Mouse (Mus musculus): Measurements from ENCODE around the gene Ccdc71. TPM values are rescaled to one million over a fixed set of nuclear protein-coding genes. Genes with fewer than 3 reads are reported as not detected.

Gene Ccdc71
- polyA plus RNA-seq, 2 experiments: 29.2 to 45.4 TPM

DNA sequence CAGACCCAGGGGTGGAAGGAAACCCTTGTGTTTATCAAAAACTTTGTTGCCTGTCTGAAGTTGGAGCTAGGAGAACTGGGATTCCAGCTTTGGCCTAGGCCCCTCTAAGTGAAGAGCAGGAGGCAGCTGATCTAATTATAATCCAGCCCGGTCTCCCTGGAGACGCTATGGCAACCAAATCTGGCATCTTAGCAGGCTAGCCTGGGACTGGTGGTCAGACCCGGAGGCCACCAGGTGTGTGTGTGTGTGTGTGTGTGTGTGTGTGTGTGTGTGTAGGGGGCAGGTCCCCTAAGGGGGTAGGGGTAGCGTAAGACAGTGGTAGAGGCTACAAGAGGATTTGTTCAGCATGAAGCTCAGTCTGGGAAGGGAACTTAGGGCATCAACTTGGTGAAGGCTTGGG, 10.5 kb upstream of the Ccdc71 start:
- DNase-seq (ENCODE audit: low spot score): no peak
- Histone ChIP-seq H3K4me3 (replicated peaks; ENCODE audit: low read length) (peak overlapping the region; percentile 61; the same call in 1 of the 2 replicates), H3K27ac (replicated peaks; ENCODE audit: low read depth, low read length) (no peak overlapping the region; the same call in 1 of the 2 replicates), H3K9me3 (ENCODE audit: control insufficient read depth, low read length) (no peaks in the 10 kb centered on the region), H3K4me1 (ENCODE audit: control insufficient read depth, insufficient read depth, low read length) (peaks cover 33% of the 10 kb centered on the region), H3K36me3 (ENCODE audit: control insufficient read depth, insufficient read depth, low read length) (peaks cover 18% of the 10 kb centered on the region), H3K9ac (ENCODE audit: low read depth, low read length, severe bottlenecking) (no peak overlapping the region), H3K4me2 (replicated peaks; ENCODE audit: low read depth, low read length, severe bottlenecking) (peak overlapping the region; percentile 76), H3K27me3 (ENCODE audit: control insufficient read depth, insufficient read depth, low read length) (no peaks in the 10 kb centered on the region)
- TF ChIP-seq POLR2A (IDR thresholded peaks at IDR 0.05; ENCODE audit: borderline replicate concordance, extremely low read depth, insufficient read depth, insufficient read length): no peak
- WGBS: 47% methylated on average over 4 of the region's 4 CpGs
- ATAC-seq (ENCODE audit: low FRiP score, low read depth): no peak

DNA sequence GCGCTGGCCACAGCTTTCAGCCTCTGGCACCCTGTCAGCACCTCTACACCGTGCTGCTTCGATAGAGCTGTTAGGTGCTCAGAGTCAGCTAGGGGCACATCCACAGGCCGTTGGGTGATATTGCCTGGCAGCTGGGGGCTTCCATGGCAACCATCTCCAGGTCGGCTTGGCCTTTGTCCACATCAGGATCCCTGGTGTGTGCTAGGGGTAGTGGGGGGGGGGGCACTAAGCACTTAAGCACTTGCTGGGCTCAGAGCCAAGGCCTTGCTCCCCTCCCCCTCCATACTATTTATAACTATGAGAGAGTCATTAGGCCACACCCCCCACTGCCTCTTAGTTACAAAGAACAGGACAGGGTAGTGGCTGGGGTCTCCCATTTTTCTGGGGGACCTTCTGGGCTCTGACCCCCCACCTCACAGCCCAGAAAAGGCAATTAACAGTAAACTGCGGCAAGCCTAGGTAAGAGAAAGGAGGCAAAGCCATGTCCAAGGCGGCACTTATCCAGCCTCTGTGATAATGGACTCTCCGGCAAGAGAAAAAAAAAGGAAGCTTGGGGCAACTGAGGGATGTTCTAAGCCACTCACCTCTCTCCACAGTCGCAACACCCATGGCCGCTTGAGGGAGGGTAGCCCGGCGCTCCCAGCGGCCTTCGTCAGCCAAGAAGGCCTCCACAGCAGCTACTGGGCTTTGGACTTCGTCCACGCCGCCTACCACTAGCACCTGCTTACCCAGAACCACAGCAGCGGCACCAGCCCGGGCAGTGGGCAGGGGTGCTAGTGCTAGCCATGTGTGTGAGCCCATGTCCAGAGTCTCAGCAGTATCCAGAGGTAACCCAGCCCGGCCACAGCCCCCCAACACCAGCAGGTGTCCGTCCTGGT, 9.8 kb upstream of the Ccdc71 start:
- peaks cover 18% of the 10 kb centered on the region for H3K36me3 ChIP-seq (ENCODE audit: control insufficient read depth, insufficient read depth, low read length)

DNA sequence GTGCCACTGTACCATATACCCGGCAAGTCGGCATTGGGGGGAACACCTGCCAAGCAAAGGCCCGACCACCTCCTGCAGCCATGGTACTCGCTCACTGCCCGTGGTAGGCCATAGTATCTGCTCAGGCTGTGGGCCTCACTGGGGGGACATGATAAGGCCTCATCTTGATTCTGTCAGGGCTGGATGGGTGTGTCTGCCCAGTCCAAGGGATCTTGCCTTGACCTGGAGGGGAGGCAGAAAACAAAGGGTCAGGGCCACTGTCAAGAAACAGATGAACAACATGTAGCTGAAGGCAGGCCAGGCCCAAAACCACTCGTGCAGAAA, 9.2 kb upstream of the Ccdc71 start:
- Histone ChIP-seq H3K9me3 (ENCODE audit: control insufficient read depth, low read length) (no peaks in the 10 kb centered on the region), H3K4me3 (replicated peaks; ENCODE audit: low read length) (peak overlapping the region; percentile 61), H3K4me2 (replicated peaks; ENCODE audit: low read depth, low read length, severe bottlenecking) (peak overlapping the region; percentile 76), H3K4me1 (ENCODE audit: control insufficient read depth, insufficient read depth, low read length) (peaks cover 33% of the 10 kb centered on the region), H3K36me3 (ENCODE audit: control insufficient read depth, insufficient read depth, low read length) (peaks cover 18% of the 10 kb centered on the region), H3K9ac (ENCODE audit: low read depth, low read length, severe bottlenecking) (0 out of 2 replicates have a peak overlapping the region, but pooled peaks have one; percentile 65), H3K27ac (replicated peaks; ENCODE audit: low read depth, low read length) (no peak overlapping the region), H3K27me3 (ENCODE audit: control insufficient read depth, insufficient read depth, low read length) (no peaks in the 10 kb centered on the region)
- WGBS: 80% methylated on average over 6 of the region's 6 CpGs
- DNase-seq (ENCODE audit: low spot score) (no peak), ATAC-seq (ENCODE audit: low FRiP score, low read depth) (no peak)
- TF ChIP-seq POLR2A (IDR thresholded peaks at IDR 0.05; ENCODE audit: borderline replicate concordance, extremely low read depth, insufficient read depth, insufficient read length): no peak

More for the DNA sequence above, 9.8 kb upstream of the Ccdc71 start:
- TF ChIP-seq POLR2A (IDR thresholded peaks at IDR 0.05; ENCODE audit: borderline replicate concordance, extremely low read depth, insufficient read depth, insufficient read length): no peak
- Histone ChIP-seq H3K9me3 (ENCODE audit: control insufficient read depth, low read length) (no peaks in the 10 kb centered on the region), H3K27me3 (ENCODE audit: control insufficient read depth, insufficient read depth, low read length) (no peaks in the 10 kb centered on the region), H3K4me1 (ENCODE audit: control insufficient read depth, insufficient read depth, low read length) (peaks cover 33% of the 10 kb centered on the region), H3K4me3 (replicated peaks; ENCODE audit: low read length) (peak overlapping the region; percentile 61), H3K9ac (ENCODE audit: low read depth, low read length, severe bottlenecking) (0 out of 2 replicates have a peak overlapping the region, but pooled peaks have one; percentile 14), H3K4me2 (replicated peaks; ENCODE audit: low read depth, low read length, severe bottlenecking) (peak overlapping the region; percentile 76), H3K27ac (replicated peaks; ENCODE audit: low read depth, low read length) (peak overlapping the region; percentile 21)
- DNase-seq (ENCODE audit: low spot score) (peak; percentile 84), ATAC-seq (ENCODE audit: low FRiP score, low read depth) (peak; percentile 23)
- 63% methylated on average over 21 of the region's 21 CpGs for WGBS

DNA sequence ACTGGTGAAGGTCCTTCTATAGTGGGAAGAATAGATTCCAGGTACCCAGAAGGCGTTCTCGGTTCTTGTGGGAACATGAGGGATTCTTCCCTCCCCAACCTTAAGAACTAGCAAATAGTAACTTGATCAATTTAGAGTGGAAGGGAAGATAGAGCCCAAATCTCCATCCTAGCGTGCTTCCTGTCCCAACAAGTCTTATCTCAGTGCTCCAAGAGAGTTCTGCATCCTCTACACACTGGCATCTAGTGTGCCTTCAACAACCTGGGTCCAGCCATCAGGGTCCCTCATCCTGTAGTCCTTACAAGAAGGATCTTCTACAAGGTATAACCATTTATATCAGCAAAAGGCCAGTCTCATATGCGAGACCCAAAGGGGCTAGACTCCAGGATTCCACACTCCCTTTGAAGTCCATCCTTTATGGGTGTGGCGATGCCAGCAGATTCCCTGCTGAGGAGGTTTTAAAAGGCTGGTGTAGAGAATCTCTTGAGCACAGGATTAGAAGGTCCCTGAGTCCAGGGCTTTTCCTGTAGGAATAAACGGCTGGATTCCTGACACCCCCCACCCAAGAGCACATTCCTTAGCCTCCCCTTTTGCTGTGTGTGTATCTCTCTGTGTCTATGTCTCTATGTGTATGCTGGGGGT, 8.7 kb upstream of the Ccdc71 start:
- no peak for DNase-seq (ENCODE audit: low spot score)
- Histone ChIP-seq H3K4me3 (replicated peaks; ENCODE audit: low read length) (peak overlapping the region; percentile 61), H3K27ac (replicated peaks; ENCODE audit: low read depth, low read length) (peak overlapping the region; percentile 82), H3K4me2 (replicated peaks; ENCODE audit: low read depth, low read length, severe bottlenecking) (peak overlapping the region; percentile 76), H3K9ac (ENCODE audit: low read depth, low read length, severe bottlenecking) (peak overlapping the region; percentile 65), H3K9me3 (ENCODE audit: control insufficient read depth, low read length) (no peaks in the 10 kb centered on the region), H3K36me3 (ENCODE audit: control insufficient read depth, insufficient read depth, low read length) (peaks cover 18% of the 10 kb centered on the region), H3K4me1 (ENCODE audit: control insufficient read depth, insufficient read depth, low read length) (peaks cover 33% of the 10 kb centered on the region), H3K27me3 (ENCODE audit: control insufficient read depth, insufficient read depth, low read length) (no peaks in the 10 kb centered on the region)
- no peak for TF ChIP-seq POLR2A (IDR thresholded peaks at IDR 0.05; ENCODE audit: borderline replicate concordance, extremely low read depth, insufficient read depth, insufficient read length)
- ATAC-seq (ENCODE audit: low FRiP score, low read depth): no peak
- WGBS: 40% methylated on average over 6 of the region's 6 CpGs

DNA sequence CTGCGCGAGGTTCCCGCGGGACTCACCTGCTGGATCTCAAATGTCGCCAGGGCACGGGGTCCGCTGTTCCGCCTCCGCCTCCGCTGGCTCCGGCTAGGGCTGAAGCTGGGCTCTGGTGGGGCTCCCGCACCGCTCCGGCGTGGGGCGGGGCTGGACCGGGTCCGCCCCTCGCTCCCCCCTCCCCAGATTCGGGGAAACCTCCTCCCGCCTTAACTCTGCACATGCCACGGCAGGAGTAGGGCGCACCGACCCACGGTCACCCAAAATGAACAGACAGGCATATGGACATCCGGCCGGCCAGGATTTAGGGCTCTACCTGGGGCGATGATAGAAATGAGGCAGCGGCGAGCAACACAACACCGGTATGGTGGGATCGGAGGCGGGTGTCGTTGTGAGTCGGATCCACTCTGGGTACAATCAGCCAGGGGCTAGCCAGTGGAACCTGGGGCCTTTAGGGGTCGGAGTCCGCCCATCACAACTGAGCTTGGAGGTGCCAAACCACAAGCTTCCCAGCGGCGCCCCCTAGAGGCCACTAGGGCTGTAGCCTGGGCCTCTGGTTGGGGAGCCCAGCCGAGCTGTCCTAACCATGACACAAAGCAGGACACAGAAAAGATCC, 7.9 kb upstream of the Ccdc71 start:
- peak overlapping the region; percentile 82 for H3K27ac ChIP-seq (replicated peaks; ENCODE audit: low read depth, low read length)
- WGBS: under 1% methylated on average over 38 of the region's 40 CpGs
- H3K4me3 ChIP-seq (replicated peaks; ENCODE audit: low read length): peak overlapping the region; percentile 61
- DNase-seq (ENCODE audit: low spot score) (peak; percentile 95), ATAC-seq (ENCODE audit: low FRiP score, low read depth) (peak; percentile 94)
- H3K9ac ChIP-seq (ENCODE audit: low read depth, low read length, severe bottlenecking): peak overlapping the region; percentile 65
- TF ChIP-seq POLR2A (IDR thresholded peaks at IDR 0.05; ENCODE audit: borderline replicate concordance, extremely low read depth, insufficient read depth, insufficient read length): 0 out of 2 replicates have a peak, but pooled peaks have one; percentile 33
- H3K4me2 ChIP-seq (replicated peaks; ENCODE audit: low read depth, low read length, severe bottlenecking): peak overlapping the region; percentile 76
- H3K9me3 ChIP-seq (ENCODE audit: control insufficient read depth, low read length): no peaks in the 10 kb centered on the region
- peaks cover 18% of the 10 kb centered on the region for H3K36me3 ChIP-seq (ENCODE audit: control insufficient read depth, insufficient read depth, low read length)
- H3K27me3 ChIP-seq (ENCODE audit: control insufficient read depth, insufficient read depth, low read length): no peaks in the 10 kb centered on the region
- peaks cover 33% of the 10 kb centered on the region for H3K4me1 ChIP-seq (ENCODE audit: control insufficient read depth, insufficient read depth, low read length)
